Mouse (Mus musculus) heart, adult 2 months (tissue): ENCODE measurements around the gene Emc3. TPM values are rescaled to one million over a fixed set of nuclear protein-coding genes. Genes with fewer than 3 reads are reported as not detected.

Experiments
- DNase-seq, 2 experiments: peaks; one replicate each; pipeline ENCODE4 v3.0.0; 2021
- H3K27ac ChIP-seq: fragments of 200-600 bp; 2 replicates; pipeline ENCODE4 v1.8.1; 2022
- H3K27me3 ChIP-seq: fragments of 200-500 bp; 2 replicates; pipeline ENCODE4 v1.6.1; 2012; ENCODE audit warnings: mild to moderate bottlenecking, low read length, inconsistent platforms, mixed read lengths; ENCODE audit not compliant: control insufficient read depth, insufficient read depth
- H3K36me3 ChIP-seq: fragments of 200-500 bp; 2 replicates; pipeline ENCODE4 v1.6.1; 2012; ENCODE audit warnings: low read length, inconsistent platforms; ENCODE audit not compliant: control insufficient read depth, insufficient read depth
- H3K4me1 ChIP-seq: fragments of 200-500 bp; 2 replicates; pipeline ENCODE4 v1.6.1; 2011; ENCODE audit warnings: low read length; ENCODE audit not compliant: control insufficient read depth, insufficient read depth
- H3K4me3 ChIP-seq: fragments of 200-600 bp; 2 replicates; pipeline ENCODE4 v1.8.1; 2022
- H3K79me2 ChIP-seq: fragments of 200-500 bp; replicated peaks from 2 replicates; pipeline ENCODE4 v1.6.1; 2012; ENCODE audit warnings: mild to moderate bottlenecking, inconsistent platforms, low read length, moderate library complexity, mixed read lengths; ENCODE audit not compliant: control insufficient read depth, insufficient read depth
- H3K9ac ChIP-seq: fragments of 200-500 bp; 2 replicates; pipeline ENCODE4 v1.6.1; 2012; ENCODE audit warnings: low read depth, mild to moderate bottlenecking, control low read depth, inconsistent platforms, low read length, mixed read lengths
- CTCF ChIP-seq: fragments of 200-600 bp; IDR thresholded peaks from 2 replicates; pipeline ENCODE4 v1.8.1; 2022; ENCODE audit warnings: antibody characterized with exemption, mild to moderate bottlenecking, moderate library complexity
- EP300 ChIP-seq: fragments of 200-500 bp; IDR thresholded peaks from 2 replicates; pipeline ENCODE4 v1.6.1; 2011; ENCODE audit warnings: low read depth, low read length, control low read depth; ENCODE audit not compliant: insufficient read depth
- POLR2A ChIP-seq: fragments of 200-500 bp; IDR thresholded peaks from 2 replicates; pipeline ENCODE4 v1.6.1; 2011; ENCODE audit warnings: mild to moderate bottlenecking, low read depth, low read length, control low read depth; ENCODE audit not compliant: insufficient read depth
- WGBS: fragments of 180-500 bp; shearing (Covaris S2); methylation state at CpG from one replicate; pipeline ENCODE4 v1.1.7; 2018; 5-methylcytosine and 5-hydroxymethylcytosine counted together
- intact Hi-C: fragments of 180-260 bp; cut with DNase I; formaldehyde crosslinking; loops from one replicate; pipeline ENCODE4 v1.15.1; 2025
- polyA plus RNA-seq: library from polyadenylated mRNA; depleted of rRNA; stranded (reverse); fragments of >200 nt; gene quantifications from 2 replicates; pipeline ENCODE4 v1.2.3, GENCODE M21; 2012
- total RNA-seq, 2 experiments: library from RNA; stranded (reverse); gene quantifications; 2 replicates each; pipeline ENCODE4 v1.2.3; 2021

Emc3 gene
- total and polyA plus RNA-seq, 3 experiments = 41.0 to 58.2 (median 52.5) TPM

DNA sequence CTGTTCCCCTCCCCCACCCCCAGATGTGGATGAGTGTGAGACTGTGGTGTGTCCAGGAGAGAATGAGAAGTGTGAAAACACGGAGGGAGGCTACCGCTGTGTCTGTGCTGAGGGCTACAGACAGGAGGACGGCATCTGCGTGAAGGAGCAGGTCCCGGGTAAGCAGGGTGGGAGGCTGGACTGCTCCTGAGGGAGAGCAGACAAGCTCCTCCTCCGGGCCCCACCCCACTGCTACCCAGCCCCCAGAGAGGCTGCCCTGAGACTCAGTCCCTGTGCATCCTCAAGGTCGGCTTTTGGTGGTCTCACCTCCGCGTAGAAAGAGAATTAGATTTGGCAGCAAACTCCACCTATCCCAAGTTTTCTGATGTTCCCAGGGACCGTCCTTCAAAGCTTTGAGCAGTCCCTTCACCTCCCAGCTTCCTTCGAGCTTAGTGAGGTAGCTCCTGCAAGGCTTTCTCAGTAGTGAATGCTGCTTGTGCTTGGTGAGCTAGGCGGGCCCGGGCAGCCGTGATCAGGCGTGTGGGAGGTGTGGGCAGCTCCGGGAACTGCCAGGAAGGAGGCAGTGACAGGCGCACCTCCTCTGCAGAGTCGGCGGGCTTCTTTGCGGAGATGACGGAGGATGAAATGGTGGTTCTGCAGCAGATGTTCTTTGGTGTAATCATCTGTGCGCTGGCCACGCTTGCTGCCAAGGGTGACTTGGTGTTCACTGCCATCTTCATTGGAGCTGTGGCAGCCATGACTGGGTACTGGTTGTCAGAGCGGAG is 39.2 kb downstream of the Emc3 start:
- Histone ChIP-seq H3K79me2 (no peaks in the 10 kb centered on the region), H3K27ac (no peak overlapping the region), H3K36me3 (no peaks in the 10 kb centered on the region), H3K4me3 (no peak overlapping the region), H3K27me3 (no peaks in the 10 kb centered on the region), H3K4me1 (no peaks in the 10 kb centered on the region; the same call in 1 of the 2 replicates), H3K9ac (no peak overlapping the region)
- DNase-seq = no peak
- 76% methylated on average over 24 of the region's 24 CpGs for WGBS
- TF ChIP-seq POLR2A (no peak), EP300 (no peak), CTCF (no peak)
- intact Hi-C loops = no loop called here

GRCm38 (mm10) chr6:113489410-113489809 is 42.0 kb downstream of the Emc3 start:
- H3K4me1 ChIP-seq = no peaks in the 10 kb centered on the region; the same call in 1 of the 2 replicates
- no peak for DNase-seq
- no peak overlapping the region for H3K9ac ChIP-seq
- 93% methylated on average over 14 of the region's 14 CpGs for WGBS
- H3K4me3 ChIP-seq = no peak overlapping the region
- H3K36me3 ChIP-seq = no peaks in the 10 kb centered on the region
- no peak overlapping the region for H3K27ac ChIP-seq
- no peaks in the 10 kb centered on the region for H3K79me2 ChIP-seq
- TF ChIP-seq POLR2A = no peak
- no peak for TF ChIP-seq EP300
- no peak for TF ChIP-seq CTCF
- H3K27me3 ChIP-seq = no peaks in the 10 kb centered on the region
- intact Hi-C loops = no loop called here

- Histone ChIP-seq H3K9ac (no peak overlapping the region), H3K27ac (no peak overlapping the region), H3K79me2 (no peaks in the 10 kb centered on the region), H3K27me3 (no peaks in the 10 kb centered on the region), H3K36me3 (no peaks in the 10 kb centered on the region), H3K4me3 (no peak overlapping the region), H3K4me1 (peaks cover 3% of the 10 kb centered on the region)
- intact Hi-C loops = no loop called here
- no peak for DNase-seq
- WGBS = 60% methylated on average over 7 of the region's 7 CpGs
- TF ChIP-seq CTCF (no peak), EP300 (no peak), POLR2A (no peak)
These were observed 44.3 kb downstream of the Emc3 start for GRCm38 (mm10) chr6:113487125-113487576.

GRCm38 (mm10) chr6:113483729-113484128 is 47.7 kb downstream of the Emc3 start:
- Histone ChIP-seq H3K9ac (peak overlapping the region; percentile 46), H3K4me1 (peaks cover 3% of the 10 kb centered on the region), H3K27ac (peak overlapping the region; percentile 88), H3K36me3 (no peaks in the 10 kb centered on the region), H3K79me2 (no peaks in the 10 kb centered on the region), H3K4me3 (peak overlapping the region; percentile 62), H3K27me3 (no peaks in the 10 kb centered on the region)
- 10% methylated on average over 10 of the region's 10 CpGs for WGBS
- intact Hi-C loops = loop anchor here (1.0 to 5.0 kb wide), 4 partner anchors 41 to 214 kb away; partner anchors contain the start of genes Brk1, Emc3, Fancd2 and Jagn1
- no peak for TF ChIP-seq CTCF
- TF ChIP-seq POLR2A = no peak
- no peak for TF ChIP-seq EP300
- peak in 1 of 2 experiments; percentile 52 for DNase-seq

- under 1% methylated on average over 26 of the region's 26 CpGs for WGBS
These were observed 48.3 kb downstream of the Emc3 start, which contains the start of gene Creld1 for GRCm38 (mm10) chr6:113483100-113483615. Creld1 (plus strand) TSS chr6:113483297.

More at GRCm38 (mm10) chr6:113483100-113483615, 48.3 kb downstream of the Emc3 start, which contains the start of gene Creld1:
- intact Hi-C loops = loop anchor here (1.0 to 5.0 kb wide), 4 partner anchors 41 to 214 kb away; partner anchors contain the start of genes Brk1, Emc3, Fancd2 and Jagn1
- H3K27me3 ChIP-seq = no peaks in the 10 kb centered on the region
- peak within 1 kb of the TSS; percentile 46 for H3K9ac ChIP-seq
- no peaks in the 10 kb centered on the region for H3K79me2 ChIP-seq
- peak within 1 kb of the TSS; percentile 62 for H3K4me3 ChIP-seq
- H3K36me3 ChIP-seq = no peaks in the 10 kb centered on the region
- DNase-seq = peak; percentile 91 to 97
- TF ChIP-seq CTCF (no peak), POLR2A (peak; percentile 81)
- H3K4me1 ChIP-seq = peaks cover 3% of the 10 kb centered on the region
- peak within 1 kb of the TSS; percentile 88 for H3K27ac ChIP-seq
